Mouse (Mus musculus) erythroblast, adult 5-6 weeks (primary cell): ENCODE measurements at regions not wholly inside any gene's neighbourhood (a gene's known extent, or its start where the extent isn't known, plus 50 kb on each side); places are given as distances from the start of the nearest gene placed in this dataset.

Experiments used
- ATAC-seq: replicated peaks from 2 replicates; pipeline ENCODE4 v1.8.0; 2016; ENCODE audit warnings: moderate number of reproducible peaks, mild to moderate bottlenecking, moderate TSS enrichment, inconsistent platforms; ENCODE audit not compliant: poor library complexity, low FRiP score, severe bottlenecking

DNA sequence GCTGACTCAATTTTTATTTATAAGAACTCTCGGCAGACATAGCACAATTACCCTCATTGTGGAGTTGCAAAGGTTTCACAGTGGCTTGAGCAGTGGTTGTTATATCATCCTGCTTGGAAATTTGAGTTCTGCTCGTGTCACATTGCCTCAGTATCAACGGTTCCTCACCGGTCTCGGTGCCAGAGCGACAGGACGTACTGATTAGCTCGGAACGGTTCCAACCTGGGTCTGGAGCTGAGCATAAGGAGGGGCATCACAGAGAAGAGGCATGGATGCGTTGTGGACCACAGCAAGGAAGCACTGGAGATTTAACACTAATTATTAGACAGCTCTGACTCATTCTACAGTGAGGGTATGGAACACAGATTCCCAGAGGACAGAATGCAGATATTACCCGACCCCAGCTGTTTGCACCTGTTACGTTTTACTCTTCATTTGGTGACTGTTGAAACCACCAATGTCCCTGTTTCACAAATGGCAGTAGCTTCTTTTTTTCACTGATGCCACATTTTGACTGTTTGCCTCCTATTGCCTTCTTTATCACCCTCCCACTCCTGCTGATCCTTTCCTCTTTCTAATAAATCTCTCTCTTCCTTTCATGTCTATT, 189.8 kb downstream of the Gja1 start:
- ATAC-seq: no peak

DNA sequence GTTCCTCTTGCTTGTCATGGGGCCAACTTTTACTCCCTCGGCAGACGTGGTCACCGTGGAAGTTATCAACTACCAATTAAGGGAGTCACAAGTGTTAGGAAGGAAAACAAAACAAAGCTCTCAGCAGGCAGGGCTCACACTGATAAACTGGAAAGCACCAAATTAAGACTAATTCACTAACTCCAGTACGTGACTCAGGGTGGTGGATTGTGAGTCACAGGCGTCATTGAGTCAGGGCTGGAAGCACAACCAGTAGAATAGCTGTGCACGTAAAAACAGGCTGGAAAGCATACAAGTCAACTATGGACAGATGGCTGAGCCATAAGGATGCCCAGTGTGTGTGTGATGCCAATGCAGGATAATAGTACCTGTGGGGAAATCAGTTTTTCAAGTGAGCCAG, 204.9 kb downstream of the Gja1 start:
- ATAC-seq: no peak

- no peak for ATAC-seq
These were observed 210.1 kb downstream of the Gja1 start for GRCm38 (mm10) chr10:56587205-56587604.

- no peak for ATAC-seq
These were observed 220.3 kb downstream of the Gja1 start for GRCm38 (mm10) chr10:56597382-56597781.

DNA sequence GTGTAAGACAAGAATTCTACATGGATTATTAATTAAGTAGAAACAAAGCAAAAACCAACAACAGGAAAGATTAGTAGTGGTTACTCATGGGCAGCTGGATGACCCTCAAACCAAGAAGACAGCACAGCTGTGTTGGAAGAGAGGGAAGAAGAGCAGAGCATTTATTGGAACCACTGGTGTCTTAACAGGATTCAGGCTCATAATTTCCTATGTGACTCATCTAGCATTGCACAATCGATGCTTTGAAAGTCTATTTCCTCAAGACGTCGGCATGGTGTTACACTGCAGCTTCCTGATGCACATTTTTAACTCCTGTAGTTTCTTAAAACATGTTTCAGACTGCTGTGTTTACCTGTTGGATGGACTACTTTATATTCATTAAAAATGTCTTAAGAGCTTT, 221.1 kb downstream of the Gja1 start:
- ATAC-seq: no peak

DNA sequence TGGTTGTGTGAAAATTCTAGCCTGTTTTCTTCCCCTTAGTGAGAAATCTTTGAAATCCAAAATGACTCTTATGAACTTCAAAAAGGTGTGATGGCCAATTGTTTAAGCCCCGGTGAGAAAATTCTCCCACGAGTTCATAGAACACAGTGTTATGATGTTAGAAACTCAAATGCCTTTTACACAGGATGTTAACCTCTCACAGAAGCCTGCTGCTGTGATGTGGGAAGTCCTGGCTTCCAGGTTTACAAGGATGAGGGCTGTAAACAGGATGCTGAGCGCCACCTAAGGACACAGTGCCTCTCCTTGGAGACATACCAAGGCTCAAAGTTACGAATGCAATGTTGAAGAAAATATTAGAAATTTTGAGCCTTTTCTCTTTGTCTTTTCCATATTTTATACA, 222.8 kb downstream of the Gja1 start:
- ATAC-seq: no peak

DNA sequence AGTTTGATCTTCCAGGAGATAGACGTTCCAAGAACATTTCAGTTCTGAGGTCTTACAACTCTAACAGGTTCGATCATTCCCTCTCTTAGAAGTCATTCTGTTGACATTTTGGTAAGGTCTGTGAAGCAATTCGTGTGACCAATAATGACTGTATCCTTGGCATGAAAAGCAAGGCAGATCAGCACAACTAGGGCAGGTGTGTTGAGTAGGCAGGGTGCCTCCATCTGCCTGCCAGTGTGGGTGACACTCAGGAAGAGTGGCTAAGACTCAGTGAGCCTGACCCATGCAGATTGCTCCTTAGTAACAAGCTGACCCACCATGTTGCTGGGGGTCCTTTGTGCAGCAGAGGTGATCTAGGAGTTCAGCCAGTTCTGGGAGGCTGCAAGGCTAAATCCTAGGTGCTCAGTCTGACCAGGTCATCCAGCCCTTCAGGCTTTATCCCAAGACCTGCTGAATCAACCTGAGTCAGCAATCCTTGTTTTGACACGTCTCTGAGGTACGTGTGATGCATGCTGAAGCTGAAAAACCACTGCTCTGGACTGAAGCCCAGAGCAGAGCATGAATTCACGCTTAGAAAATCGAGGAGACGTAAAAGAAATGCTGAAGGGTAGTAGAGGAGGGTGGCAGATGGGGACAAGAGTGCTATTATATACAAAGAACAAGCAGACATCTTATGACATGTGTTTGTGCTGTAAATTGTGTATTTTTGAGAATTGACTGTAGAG, 234.6 kb downstream of the Gja1 start:
- no peak for ATAC-seq

DNA sequence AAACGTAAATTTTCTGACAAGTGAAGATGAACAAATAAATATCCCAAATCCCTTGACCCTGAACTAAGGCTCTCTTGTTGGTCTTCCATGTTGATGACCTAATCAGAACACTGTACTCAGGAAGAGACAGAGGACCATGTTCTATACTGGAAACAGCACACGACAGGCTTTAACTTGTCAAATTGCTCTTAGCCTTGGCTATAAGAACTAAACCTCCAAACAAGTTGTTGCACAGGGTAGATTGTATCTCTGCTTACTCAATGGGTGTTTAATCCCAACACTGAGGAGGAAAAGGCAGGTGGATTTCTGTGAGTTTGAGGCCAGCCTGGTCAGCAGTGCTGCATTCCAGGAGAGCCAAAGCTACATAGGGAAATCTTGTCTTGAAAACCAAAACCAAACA, 265.5 kb downstream of the Gja1 start:
- no peak for ATAC-seq

DNA sequence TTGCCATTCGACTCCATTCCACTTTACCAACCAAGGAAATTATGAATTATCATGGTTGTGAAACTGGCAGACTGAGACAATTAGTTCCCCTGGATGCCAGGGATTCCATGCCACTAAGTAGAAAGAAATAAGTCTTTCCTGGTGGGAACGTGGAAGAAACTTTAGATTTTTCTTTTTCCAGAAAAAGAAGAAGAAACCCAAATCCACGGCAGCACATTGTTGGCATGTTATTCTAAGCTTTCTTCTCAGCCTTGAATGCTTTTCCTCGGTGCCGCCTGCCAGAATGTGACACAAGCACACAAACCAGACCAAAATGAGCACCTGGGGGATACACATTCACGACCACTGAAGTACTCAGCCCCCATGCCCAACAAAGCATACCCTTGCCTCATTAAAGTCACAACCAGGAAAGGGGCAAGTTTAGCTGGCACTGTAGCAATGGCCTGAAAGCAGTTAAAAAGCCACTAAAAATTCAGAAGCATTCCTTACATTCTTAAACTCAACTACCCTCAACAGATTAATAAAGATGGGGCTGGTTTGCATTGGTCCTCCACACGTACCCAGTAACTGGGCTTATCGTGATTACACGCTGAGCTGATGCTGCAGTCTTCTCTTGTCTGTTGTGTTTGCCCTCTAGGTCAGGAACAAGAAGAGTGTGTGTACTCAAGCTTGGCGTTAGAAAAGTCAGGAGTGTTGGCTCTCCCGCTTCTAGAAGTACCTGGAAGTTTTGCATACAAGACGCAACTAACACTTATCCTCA, 266.4 kb downstream of the Gja1 start:
- no peak for ATAC-seq

DNA sequence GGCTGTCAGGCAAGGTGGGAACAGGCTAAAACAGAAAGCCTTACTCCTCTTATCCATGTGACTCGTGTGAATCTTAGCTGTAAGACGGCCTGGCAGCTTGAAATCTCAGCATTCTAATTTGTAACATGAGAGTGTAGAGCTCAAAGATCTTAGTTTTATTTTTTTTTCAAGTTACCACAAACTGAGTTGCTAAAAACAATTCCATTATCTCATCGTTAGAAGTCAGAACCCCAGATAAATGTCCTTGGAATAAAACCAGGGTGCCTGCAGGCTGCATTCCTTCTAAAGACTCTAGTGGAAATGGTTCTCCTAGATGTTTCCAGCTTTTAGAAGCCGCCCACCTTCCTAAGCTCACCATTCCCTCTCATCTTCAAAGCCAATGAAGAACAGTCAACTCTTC, 283.4 kb downstream of the Gja1 start:
- ATAC-seq: no peak

DNA sequence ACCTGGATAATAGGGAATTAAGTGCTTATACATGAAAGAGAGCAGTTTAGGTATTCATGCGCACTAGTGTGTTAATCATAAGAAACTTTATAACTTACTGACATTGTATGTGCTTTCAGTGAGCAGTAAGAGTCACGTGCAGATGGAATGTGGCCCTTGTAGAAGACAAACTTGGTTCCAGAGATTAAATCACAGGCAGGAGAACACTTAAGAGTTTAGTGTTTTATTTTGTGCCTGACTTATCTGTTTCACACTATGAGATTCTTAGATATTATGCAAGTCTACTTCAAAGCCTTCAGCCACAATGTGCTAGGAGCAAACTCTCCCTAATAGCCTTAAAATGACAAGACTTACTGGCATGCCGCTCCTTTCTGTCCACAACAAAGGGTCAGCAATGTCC, 296.8 kb downstream of the Gja1 start:
- ATAC-seq: no peak

GRCm38 (mm10) chr10:56682901-56683300, 305.8 kb downstream of the Gja1 start:
- ATAC-seq: no peak

DNA sequence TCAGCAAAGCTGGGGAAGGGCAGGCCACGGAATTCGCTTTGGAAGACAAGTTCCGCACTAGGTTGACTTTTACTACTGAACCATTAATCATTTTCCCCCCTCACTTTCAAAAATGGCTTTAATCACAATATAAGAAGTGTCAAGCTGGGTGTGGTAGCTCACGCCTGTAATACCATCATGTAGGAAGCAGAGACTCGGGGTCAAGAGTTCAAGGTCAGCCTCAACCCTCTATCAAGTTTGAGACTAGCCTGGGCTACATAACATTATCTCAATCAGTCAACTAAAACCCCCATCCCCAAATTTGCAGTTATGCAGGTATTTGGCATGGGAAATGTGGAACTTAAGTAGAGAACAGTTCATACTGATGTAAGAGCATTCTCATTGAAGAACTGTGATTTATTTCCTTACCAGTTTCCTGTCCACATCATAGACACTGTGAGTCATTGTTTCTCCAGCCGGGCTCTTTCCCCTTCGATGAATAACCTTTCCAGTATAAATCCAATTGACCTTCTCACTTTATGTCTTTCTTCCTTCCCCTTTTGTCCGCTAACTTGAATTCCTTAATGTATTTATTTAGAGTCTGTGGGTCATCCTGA, 308.6 kb downstream of the Gja1 start:
- no peak for ATAC-seq

DNA sequence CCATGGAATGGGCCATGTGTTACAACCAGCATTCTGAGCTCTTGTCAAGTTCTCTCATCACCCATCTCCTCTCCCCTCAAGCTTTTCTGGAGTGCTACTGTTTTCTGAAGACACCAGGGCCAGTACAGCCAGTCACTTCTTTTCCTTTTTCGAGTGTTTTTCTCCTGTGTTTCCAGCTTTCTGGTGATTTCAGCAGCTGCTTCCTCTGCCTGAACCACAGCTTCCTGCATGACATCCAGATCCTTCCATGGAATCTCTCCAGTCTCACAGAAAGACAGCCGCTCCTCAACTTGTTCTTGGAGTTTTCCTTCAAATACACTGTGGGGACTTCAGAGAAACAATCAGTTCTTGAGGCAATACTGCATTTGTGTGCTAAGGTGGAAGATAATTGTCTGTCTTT, 314.3 kb downstream of the Gja1 start:
- ATAC-seq: no peak

DNA sequence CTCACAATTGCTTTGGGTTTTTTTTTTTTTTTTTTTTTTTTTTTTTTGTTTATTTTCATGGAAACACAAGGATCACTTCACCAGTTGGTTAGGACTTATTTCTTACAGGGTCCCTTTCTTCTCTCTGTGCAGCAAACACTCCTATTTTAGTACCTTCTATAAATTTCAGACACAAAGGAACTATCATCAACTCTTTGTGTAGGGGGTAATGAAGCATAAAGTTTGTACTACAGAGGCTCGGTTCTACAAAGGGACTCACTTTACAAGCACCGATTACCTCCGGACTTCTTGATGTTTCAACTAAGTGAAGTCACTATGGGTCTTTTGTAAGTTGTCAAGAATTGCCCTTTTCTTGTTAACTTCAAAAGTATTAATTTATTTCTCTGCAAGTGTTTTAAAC, 318.0 kb downstream of the Gja1 start:
- no peak for ATAC-seq

GRCm38 (mm10) chr10:56700126-56700525, 323.0 kb downstream of the Gja1 start:
- no peak for ATAC-seq

DNA sequence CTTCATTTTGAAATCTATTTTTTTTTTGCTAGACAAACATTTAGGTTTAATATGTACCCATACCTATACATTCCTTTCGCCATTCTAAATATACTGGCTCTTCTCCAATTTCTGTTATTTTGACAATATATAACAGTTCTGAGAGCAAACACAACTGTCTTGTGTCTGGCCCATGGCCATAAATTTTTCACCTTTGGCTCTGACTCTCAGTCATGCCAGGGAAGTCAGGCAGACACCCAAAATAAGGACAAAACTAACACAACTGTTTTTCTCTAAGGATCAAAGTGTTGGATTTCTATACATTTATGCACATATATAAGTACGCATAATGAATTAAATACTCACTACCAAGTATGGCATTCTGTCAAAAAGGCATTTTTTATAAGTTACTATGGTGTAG, 331.3 kb downstream of the Gja1 start:
- ATAC-seq: no peak

DNA sequence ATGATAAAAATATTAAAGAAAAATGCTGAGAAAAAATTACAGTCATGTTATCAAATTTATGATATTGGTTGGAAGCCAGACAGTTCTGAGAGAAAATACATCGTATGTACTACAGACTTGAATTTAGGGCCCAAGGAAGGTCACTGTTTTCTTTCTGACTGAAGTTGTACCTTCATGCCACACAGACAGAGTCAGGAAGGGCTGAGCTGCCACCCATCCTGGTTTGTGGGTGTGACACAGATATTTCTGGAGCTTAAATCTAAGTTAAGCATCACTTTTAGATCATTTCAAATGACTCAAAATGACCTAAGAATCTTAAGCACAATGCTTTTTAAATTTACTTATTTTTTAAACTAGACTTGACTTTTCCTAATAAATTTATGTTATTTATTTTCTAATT, 331.8 kb downstream of the Gja1 start:
- no peak for ATAC-seq

GRCm38 (mm10) chr10:56712611-56713105, 335.5 kb downstream of the Gja1 start:
- no peak for ATAC-seq

GRCm38 (mm10) chr10:56737073-56737472, 359.9 kb downstream of the Gja1 start:
- no peak for ATAC-seq

DNA sequence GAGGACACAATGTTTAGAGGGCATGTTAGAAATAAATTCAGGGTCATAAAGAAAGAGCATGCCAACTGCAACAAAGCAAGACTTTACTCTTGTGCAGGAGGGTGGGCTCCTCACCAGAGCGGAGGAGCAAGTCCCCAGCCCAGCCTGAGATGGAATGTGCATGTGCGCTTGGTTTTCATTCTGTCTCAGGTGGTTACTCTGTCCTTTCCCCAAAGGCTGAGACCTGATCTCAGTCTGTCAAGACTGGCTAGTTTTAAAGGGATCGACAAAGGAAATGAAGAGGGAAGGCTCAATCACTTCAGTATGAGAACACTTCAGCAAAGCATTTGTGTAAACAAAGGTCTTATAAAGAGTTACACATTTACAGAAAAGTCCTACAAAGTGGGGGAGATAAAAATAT, 362.5 kb downstream of the Gja1 start:
- no peak for ATAC-seq
